Mouse (Mus musculus) hindbrain, embryonic 13.5 days (tissue): ENCODE measurements around the gene Atxn10. TPM values are rescaled to one million over a fixed set of nuclear protein-coding genes. Genes with fewer than 3 reads are reported as not detected.

ENCODE experiments used
- ATAC-seq: fragments of 200-750 bp; cut with Nextera tagmentation; 2 replicates; pipeline ENCODE4 v1.8.0; 2017; ENCODE audit warnings: moderate TSS enrichment; ENCODE audit not compliant: low FRiP score
- H3K27ac ChIP-seq: fragments of 300-500 bp; sonication (generic); 2 replicates; pipeline ENCODE4 v1.5.1; 2015; ENCODE audit warnings: inconsistent platforms, mild to moderate bottlenecking, moderate library complexity
- H3K27me3 ChIP-seq: fragments of 300-500 bp; sonication (generic); 2 replicates; pipeline ENCODE4 v1.6.1; 2015; ENCODE audit warnings: mild to moderate bottlenecking, inconsistent platforms
- H3K36me3 ChIP-seq: fragments of 300-500 bp; sonication (generic); 2 replicates; pipeline ENCODE4 v1.6.1; 2015; ENCODE audit warnings: mild to moderate bottlenecking, inconsistent platforms
- H3K4me1 ChIP-seq: fragments of 300-500 bp; sonication (generic); replicated peaks from 2 replicates; pipeline ENCODE4 v1.6.1; 2015; ENCODE audit warnings: inconsistent platforms
- H3K4me2 ChIP-seq: fragments of 300-500 bp; sonication (generic); 2 replicates; pipeline ENCODE4 v1.6.1; 2015; ENCODE audit warnings: inconsistent platforms, mild to moderate bottlenecking, moderate library complexity
- H3K4me3 ChIP-seq: fragments of 300-500 bp; sonication (generic); 2 replicates; pipeline ENCODE4 v1.5.1; 2015; ENCODE audit warnings: mild to moderate bottlenecking, inconsistent platforms
- H3K9ac ChIP-seq: fragments of 300-500 bp; sonication (generic); 2 replicates; pipeline ENCODE4 v1.6.1; 2015; ENCODE audit warnings: mild to moderate bottlenecking, inconsistent platforms
- H3K9me3 ChIP-seq: fragments of 300-500 bp; sonication (generic); 2 replicates; pipeline ENCODE4 v1.6.1; 2016; ENCODE audit warnings: inconsistent platforms
- WGBS: fragments of 180-500 bp; shearing (Covaris S2); methylation state at CpG from one replicate; pipeline ENCODE4 v1.1.7; 2015; 5-methylcytosine and 5-hydroxymethylcytosine counted together
- polyA plus RNA-seq: library from polyadenylated mRNA; unstranded; fragments of >200 nt; fragmentation: Nextera tagmentation; extraction: Ambion mirVana; gene quantifications from 2 replicates; pipeline ENCODE4 v1.2.1, GENCODE M21; 2015

Gene Atxn10
- polyA plus RNA-seq = 515 and 529 TPM in 2 replicates

DNA sequence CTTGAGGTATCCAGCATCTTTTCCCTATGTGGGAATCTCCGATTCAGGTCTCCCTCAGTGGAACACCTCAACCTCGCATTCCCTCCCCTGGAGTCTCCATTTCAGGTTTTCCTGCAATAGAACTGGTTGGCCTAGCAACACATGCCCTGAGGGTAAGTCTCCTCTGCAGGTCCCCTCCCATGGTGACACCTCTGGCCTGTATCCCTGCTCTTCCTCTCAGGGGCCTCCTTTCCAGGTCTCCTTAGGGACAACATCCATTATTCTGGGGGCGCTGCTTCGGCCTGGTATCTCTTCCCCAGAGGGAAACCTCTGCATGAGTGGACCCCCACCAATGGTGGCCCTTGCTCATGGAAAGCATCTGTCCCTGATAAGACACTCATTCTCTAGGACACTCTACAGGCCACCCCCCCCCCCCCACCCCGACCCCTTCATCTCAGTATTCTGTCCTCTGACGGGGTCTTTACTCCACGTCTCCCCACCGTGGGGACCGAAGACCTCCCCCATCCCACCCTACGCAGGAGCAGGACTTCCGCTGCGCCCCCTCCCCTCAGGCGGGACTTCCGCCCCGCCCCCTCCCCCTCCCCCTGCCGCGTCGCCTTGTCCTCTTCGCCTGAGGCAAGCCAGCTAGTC, at the start of gene Atxn10:
Gene Atxn10 (plus strand): TSS at position 575 of the 630 bp plus-strand sequence.
- peak within 1 kb of the TSS; percentile 94 for H3K27ac ChIP-seq
- no peaks in the 10 kb centered on the region for H3K36me3 ChIP-seq
- H3K4me2 ChIP-seq = peak within 1 kb of the TSS; percentile 78
- no peaks in the 10 kb centered on the region for H3K27me3 ChIP-seq
- H3K4me1 ChIP-seq = peaks cover 29% of the 10 kb centered on the region
- H3K9me3 ChIP-seq = no peaks in the 10 kb centered on the region
- 12% methylated on average over 15 of the region's 19 CpGs for WGBS
- H3K4me3 ChIP-seq = peak within 1 kb of the TSS; percentile 90
- peak; percentile 84; the same call in 1 of the 2 replicates for ATAC-seq
- peak within 1 kb of the TSS; percentile 95 for H3K9ac ChIP-seq

DNA sequence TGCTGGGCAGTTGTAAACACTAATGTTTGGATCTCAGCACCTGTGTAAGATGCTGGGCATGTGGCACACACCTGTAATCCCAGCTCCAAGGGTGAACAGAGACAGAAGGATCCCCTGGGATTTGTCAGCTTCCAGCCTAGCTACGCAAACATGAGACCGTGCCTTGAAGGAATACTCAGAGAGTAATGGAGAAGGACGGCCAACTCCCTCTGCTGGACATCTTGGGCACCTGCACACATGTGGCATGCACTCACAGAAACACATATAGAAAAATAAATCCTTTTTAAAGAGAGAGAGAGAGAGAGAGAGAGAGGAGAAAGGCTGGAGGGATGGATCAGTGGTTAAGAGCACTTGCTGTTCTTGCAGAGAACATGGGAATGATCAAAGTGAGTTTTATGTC, 41.4 kb upstream of the Atxn10 start:
- WGBS = 80% methylated on average over 3 of the region's 3 CpGs
- no peak overlapping the region for H3K4me3 ChIP-seq
- no peak overlapping the region for H3K9ac ChIP-seq
- H3K4me2 ChIP-seq = no peak overlapping the region
- no peaks in the 10 kb centered on the region for H3K36me3 ChIP-seq
- H3K27ac ChIP-seq = no peak overlapping the region
- H3K27me3 ChIP-seq = no peaks in the 10 kb centered on the region
- no peaks in the 10 kb centered on the region for H3K9me3 ChIP-seq
- ATAC-seq = no peak
- peaks cover 44% of the 10 kb centered on the region for H3K4me1 ChIP-seq

DNA sequence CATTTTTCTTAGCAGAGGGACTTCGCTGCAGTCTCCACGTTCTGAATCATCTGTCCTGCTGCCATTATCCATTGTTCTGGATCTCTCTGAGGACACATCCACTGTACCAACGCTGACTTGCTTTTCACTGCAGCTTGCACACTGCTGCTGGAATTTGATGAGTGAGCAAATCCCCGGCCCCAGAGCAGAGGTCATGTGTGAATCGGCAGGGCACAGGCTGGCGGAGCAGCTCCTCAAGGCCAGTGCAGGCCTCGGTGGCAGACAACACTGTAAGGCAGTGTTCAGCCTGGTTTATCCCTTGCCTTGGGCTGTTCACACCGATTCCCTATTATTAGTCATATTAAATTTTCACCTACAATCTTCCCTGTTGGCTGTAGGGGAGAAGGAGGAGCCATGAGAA, 40.5 kb upstream of the Atxn10 start:
- Histone ChIP-seq H3K9ac (0 out of 2 replicates have a peak overlapping the region, but pooled peaks have one; percentile 16), H3K4me1 (peaks cover 38% of the 10 kb centered on the region), H3K4me2 (no peak overlapping the region), H3K27me3 (no peaks in the 10 kb centered on the region), H3K9me3 (no peaks in the 10 kb centered on the region), H3K4me3 (no peak overlapping the region), H3K36me3 (no peaks in the 10 kb centered on the region), H3K27ac (peak overlapping the region; percentile 44)
- no peak for ATAC-seq
- 43% methylated on average over 8 of the region's 8 CpGs for WGBS

DNA sequence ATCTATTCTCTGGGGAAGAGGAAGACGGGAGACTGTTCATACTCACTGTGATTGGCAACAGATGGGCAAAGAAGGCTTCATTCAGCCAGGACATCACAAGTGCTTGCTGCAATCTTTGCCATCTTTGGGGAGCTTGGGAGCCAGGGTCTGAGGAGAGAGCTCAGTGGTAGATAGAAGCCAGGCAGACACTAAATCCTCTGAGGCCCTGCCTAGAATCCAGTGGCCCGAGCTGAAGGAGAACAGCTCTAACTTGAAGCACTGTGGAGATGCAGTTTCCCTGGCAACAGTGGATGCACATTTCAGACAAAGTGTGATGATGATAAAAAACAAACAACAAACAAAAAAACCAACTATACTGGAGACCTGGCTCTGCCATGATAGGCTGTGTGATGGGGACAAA, 40.1 kb upstream of the Atxn10 start:
- WGBS = 23% methylated on average over 2 of the region's 2 CpGs
- peak overlapping the region; percentile 44 for H3K27ac ChIP-seq
- H3K9ac ChIP-seq = no peak overlapping the region
- H3K36me3 ChIP-seq = no peaks in the 10 kb centered on the region
- ATAC-seq = no peak
- no peak overlapping the region for H3K4me2 ChIP-seq
- H3K4me3 ChIP-seq = no peak overlapping the region
- no peaks in the 10 kb centered on the region for H3K9me3 ChIP-seq
- no peaks in the 10 kb centered on the region for H3K27me3 ChIP-seq
- peaks cover 38% of the 10 kb centered on the region for H3K4me1 ChIP-seq

DNA sequence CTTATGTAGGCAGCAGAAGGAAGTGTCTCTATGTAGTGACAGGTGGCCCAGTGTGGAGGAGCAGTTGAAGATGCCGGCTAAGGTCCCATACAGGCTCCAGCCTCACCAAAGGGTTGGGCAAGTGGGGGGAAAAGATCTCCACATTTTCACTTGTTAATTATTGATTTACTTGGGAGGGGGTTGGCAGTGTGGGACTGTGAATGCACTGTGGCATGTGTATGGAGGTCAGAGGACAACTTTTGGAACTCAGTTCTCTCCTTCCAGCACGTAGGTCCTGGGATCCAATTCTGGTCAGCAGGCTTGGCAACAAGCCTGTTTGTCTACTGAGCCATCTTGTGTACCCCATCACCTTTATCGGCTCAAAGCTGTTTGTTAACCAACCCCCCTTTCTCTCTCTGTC, 39.5 kb upstream of the Atxn10 start:
- Histone ChIP-seq H3K27ac (no peak overlapping the region), H3K9me3 (no peaks in the 10 kb centered on the region), H3K4me3 (no peak overlapping the region), H3K4me1 (peaks cover 38% of the 10 kb centered on the region), H3K9ac (no peak overlapping the region), H3K4me2 (no peak overlapping the region), H3K36me3 (no peaks in the 10 kb centered on the region), H3K27me3 (no peaks in the 10 kb centered on the region)
- 85% methylated on average over 3 of the region's 3 CpGs for WGBS
- no peak for ATAC-seq

DNA sequence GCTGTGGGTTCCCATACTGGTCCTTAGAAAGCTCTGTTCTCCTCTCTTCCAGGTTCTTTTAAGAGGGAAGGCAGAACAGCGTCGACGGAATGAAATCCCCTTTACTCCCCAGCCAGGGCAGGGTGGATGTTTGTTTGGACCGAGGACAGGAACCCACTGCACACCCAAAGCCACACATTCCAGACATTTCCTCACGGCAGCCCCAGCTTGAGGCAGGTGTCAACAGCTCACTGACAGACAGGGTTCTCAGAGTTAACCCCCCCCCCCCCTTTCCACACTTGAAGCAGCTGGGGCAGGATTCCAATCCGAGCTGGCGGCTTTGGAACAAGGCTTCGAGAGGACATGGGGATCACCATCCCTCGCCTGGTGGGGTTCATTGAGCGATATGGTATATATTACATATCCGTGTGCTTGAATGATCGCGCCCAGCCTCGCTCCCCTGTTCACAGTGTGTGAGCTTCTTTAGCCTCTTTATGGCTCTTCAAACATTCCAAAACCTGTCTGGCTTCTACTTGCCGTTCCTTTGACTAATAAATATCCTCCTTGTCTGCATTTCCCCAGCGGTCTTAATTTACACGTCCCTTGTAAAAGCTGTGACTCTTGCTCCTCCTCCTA, 37.8 kb upstream of the Atxn10 start:
- no peaks in the 10 kb centered on the region for H3K9me3 ChIP-seq
- no peaks in the 10 kb centered on the region for H3K36me3 ChIP-seq
- no peak for ATAC-seq
- WGBS = 64% methylated on average over 17 of the region's 17 CpGs
- H3K4me1 ChIP-seq = peaks cover 38% of the 10 kb centered on the region
- H3K27ac ChIP-seq = 0 out of 2 replicates have a peak overlapping the region, but pooled peaks have one; percentile 20
- H3K4me2 ChIP-seq = no peak overlapping the region
- no peaks in the 10 kb centered on the region for H3K27me3 ChIP-seq
- H3K9ac ChIP-seq = no peak overlapping the region; the same call in 1 of the 2 replicates
- no peak overlapping the region for H3K4me3 ChIP-seq

DNA sequence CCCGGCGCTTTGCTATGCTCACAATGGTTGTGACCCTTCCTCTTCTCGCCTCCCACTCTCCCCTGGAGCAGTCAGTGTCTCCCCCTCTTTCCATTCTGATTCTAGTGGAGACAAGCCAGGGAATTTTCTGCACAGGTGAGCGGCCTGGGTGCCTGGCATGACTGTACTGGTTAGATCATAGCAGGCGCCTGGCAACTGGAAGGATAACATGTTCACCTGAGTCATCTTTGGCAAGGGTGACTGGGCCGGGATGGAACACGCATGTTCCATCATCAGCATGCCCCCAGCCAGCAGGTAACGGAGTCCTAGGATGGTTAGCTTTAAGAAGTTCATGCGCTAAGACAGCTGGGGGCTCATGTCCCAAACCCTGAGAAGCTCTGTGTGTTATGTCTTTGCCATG, 37.1 kb upstream of the Atxn10 start:
- Histone ChIP-seq H3K27me3 (no peaks in the 10 kb centered on the region), H3K9me3 (no peaks in the 10 kb centered on the region), H3K4me2 (no peak overlapping the region), H3K4me3 (no peak overlapping the region), H3K4me1 (peaks cover 38% of the 10 kb centered on the region), H3K36me3 (no peaks in the 10 kb centered on the region), H3K27ac (no peak overlapping the region), H3K9ac (no peak overlapping the region)
- WGBS = 91% methylated on average over 9 of the region's 9 CpGs
- ATAC-seq = no peak

DNA sequence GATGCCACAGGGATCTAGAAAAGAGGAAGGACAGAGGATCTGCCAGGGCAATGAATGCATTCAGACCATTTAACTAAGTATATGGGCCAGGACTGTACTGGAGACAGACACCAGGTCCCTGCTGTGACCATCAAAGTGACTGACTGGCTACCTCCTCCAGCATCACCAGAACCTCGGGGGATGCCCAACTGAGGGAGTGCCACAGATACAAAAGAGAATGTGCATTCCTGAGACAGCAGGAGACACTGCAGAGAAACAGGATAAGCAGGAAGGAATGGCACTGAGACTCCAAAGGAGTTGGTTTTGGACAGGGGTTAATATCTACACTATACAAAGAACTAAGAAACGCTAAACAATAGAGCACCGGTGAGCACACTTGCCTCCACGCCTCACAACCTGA, 32.8 kb upstream of the Atxn10 start:
- Histone ChIP-seq H3K27me3 (no peaks in the 10 kb centered on the region), H3K4me1 (peaks cover 14% of the 10 kb centered on the region), H3K4me3 (no peak overlapping the region), H3K9me3 (peaks cover 3% of the 10 kb centered on the region; the same call in 1 of the 2 replicates), H3K4me2 (no peak overlapping the region), H3K36me3 (no peaks in the 10 kb centered on the region), H3K9ac (no peak overlapping the region), H3K27ac (no peak overlapping the region)
- no peak for ATAC-seq
- WGBS = 65% methylated on average over 4 of the region's 4 CpGs

DNA sequence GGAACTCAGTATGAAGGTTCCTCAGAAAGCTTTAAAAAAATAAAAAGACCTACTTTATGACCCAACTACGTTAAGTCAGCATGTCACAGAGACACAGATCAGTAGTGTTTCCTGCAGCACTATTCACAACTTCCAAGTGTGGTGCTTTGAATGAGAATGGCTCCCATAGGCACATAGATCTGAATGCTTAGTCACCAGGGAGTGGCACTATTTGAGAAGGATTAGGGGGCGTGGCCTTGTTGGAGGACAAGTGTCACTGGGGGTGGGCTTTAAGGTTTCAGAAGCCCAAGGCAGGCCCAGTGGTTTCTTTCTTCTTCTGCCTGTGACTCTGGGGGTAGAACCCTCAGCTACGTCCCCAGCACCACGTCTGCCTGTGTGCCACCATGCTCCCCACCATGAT, 32.1 kb upstream of the Atxn10 start:
- Histone ChIP-seq H3K9me3 (peaks cover 3% of the 10 kb centered on the region; the same call in 1 of the 2 replicates), H3K27me3 (no peaks in the 10 kb centered on the region), H3K36me3 (no peaks in the 10 kb centered on the region), H3K9ac (no peak overlapping the region), H3K4me3 (no peak overlapping the region), H3K4me1 (peaks cover 6% of the 10 kb centered on the region; the same call in 1 of the 2 replicates), H3K27ac (no peak overlapping the region), H3K4me2 (no peak overlapping the region)
- WGBS = 88% methylated on average over 4 of the region's 4 CpGs
- no peak for ATAC-seq

DNA sequence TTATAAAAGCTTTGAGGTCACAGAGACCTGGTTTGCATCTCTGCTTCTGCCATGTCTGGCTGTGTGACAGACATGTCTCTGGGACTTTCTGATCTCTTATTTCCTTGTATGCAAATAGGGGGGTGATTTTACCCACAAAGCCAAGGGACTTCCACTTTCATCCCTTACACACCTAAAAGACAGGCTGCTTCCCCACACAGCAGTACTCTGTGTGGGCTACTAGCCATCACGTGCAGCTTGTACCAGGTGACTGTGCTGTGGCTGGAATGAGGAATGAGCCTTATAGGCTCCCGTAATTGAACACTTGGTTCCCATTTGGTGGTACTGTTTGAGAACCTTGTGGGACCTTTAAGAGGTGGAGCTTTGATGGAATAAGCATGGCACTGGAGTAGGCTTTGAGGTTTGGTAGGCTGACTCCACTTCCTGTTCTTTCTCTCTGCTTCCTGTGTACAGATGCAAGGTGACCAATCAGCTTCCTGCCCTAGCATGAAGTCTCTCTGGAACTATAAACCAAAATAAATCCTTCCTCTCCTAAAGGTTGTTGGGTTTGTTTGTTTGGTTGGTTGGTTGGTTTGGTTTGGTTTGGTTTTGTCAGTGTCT, 28.9 kb upstream of the Atxn10 start:
- Histone ChIP-seq H3K9me3 (peaks cover 3% of the 10 kb centered on the region; the same call in 1 of the 2 replicates), H3K36me3 (no peaks in the 10 kb centered on the region), H3K4me3 (no peak overlapping the region), H3K4me1 (peaks cover 17% of the 10 kb centered on the region; the same call in 1 of the 2 replicates), H3K27me3 (no peaks in the 10 kb centered on the region), H3K4me2 (no peak overlapping the region), H3K9ac (no peak overlapping the region), H3K27ac (no peak overlapping the region)
- no peak for ATAC-seq
- WGBS = 94% methylated on average over 2 of the region's 2 CpGs

DNA sequence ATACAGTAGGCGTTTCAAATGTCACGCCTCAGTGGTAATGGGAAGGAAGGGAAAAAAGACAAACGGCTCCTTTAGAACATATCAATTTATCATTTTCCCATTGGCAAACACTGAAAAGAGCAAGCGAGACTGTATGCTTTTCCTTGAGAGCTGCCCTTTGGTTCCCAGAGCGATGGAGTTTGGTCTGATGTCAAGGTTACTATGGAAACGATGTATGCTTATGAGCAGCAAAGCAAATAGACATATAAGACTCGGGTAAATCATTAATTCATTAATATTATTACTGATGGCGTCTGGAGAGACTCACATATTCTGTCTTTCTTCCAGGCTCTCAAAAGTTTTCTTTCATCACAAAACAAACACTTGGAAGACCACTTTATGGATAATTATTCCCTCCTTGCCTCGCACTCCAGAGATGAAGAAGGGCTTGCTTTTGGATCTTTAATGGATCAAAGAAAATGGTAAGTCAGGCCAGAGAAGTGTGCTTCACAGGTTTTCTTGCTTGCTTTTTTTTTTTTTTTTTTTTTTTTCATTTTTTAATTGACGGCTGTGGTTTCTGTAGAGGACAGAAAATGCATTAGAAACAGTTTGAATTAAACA, 24.9 kb upstream of the Atxn10 start:
- Histone ChIP-seq H3K4me1 (peaks cover 22% of the 10 kb centered on the region), H3K4me2 (no peak overlapping the region), H3K36me3 (no peaks in the 10 kb centered on the region), H3K27me3 (no peaks in the 10 kb centered on the region), H3K9ac (no peak overlapping the region), H3K9me3 (0 out of 2 replicates have a peak, but pooled peaks cover 3% of the 10 kb centered on the region), H3K4me3 (no peak overlapping the region), H3K27ac (no peak overlapping the region)
- WGBS = 51% methylated on average over 10 of the region's 10 CpGs
- ATAC-seq = no peak

DNA sequence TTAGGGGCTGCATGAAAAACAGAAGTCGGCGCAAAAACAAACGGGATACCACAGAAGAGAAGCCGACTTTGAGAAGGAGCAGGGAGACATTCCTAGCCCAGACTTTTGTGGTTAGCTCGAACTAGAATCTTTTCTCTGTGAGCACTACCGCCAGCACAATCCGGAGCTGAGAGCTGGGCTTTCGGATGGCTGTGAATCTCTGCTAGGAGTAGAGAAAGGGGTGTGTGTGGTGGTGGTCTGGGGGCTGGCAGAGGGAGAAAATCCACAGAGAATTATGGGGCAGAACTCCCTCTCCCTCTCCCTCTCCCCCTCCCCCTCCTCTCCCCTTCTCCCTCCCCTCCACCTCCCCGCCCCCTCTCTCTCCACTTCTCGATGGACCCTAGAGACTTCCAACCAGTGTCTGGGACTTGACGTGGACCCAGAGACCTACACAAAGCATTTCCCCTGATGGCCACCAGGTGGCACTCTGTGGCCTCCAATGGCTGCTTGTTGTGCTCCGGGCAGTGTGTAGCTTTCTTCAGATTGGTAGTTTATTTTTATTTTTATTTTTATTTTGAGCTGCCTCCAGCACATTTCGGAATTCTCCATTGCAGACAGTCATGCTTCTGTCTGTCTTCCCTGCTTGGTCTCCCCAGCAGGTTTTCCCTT, 20.5 kb upstream of the Atxn10 start:
- Histone ChIP-seq H3K27ac (no peak overlapping the region), H3K4me3 (no peak overlapping the region), H3K27me3 (no peaks in the 10 kb centered on the region), H3K4me2 (no peak overlapping the region), H3K9ac (no peak overlapping the region), H3K36me3 (no peaks in the 10 kb centered on the region), H3K9me3 (no peaks in the 10 kb centered on the region), H3K4me1 (peaks cover 30% of the 10 kb centered on the region)
- 37% methylated on average over 12 of the region's 13 CpGs for WGBS
- ATAC-seq = 0 out of 2 replicates have a peak, but pooled peaks have one; percentile 52
